Mouse (Mus musculus) heart, postnatal 0 days (tissue): Measurements from ENCODE around the gene Gm38394.

Source experiments
- CTCF ChIP-seq: IDR thresholded peaks from 2 replicates; pipeline ENCODE4 v1.5.1; 2016; ENCODE audit warnings: antibody characterized with exemption, control low read depth, low read depth
- EP300 ChIP-seq: IDR thresholded peaks from 2 replicates; pipeline ENCODE4 v1.6.1; 2016; ENCODE audit warnings: antibody characterized with exemption, low read depth

GRCm38 (mm10) chr1:133671266-133671665 lies 10.1 kb upstream of the Gm38394 start:
- no peak for TF ChIP-seq CTCF
- TF ChIP-seq EP300 = no peak
